Mouse (Mus musculus): ENCODE measurements around the gene Vmn2r74.

Vmn2r74 gene

DNA sequence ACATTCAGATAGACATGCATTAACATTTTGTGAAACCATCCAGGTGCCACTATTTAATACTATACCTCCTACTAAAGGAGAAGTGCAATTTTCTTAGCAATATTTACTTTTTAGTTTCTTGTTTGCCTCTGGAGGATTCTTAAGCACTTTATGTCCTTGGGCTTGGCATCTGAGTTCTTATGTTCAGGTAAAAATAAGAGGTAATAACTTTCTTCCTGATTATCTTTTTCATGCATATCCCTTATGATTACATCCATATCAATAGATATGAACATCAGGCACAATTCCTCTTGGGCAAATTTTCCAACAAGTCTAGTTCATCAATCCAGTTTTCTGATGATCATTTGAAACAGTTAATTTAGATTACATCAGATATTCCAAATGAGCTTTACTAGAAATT is at the start of gene Vmn2r74:
Gene Vmn2r74 (minus strand): TSS at position 101 of the 400 bp plus-strand sequence.
- ChIA-PET CTCF (no interaction called here), POLR2A (no interaction called here)

DNA sequence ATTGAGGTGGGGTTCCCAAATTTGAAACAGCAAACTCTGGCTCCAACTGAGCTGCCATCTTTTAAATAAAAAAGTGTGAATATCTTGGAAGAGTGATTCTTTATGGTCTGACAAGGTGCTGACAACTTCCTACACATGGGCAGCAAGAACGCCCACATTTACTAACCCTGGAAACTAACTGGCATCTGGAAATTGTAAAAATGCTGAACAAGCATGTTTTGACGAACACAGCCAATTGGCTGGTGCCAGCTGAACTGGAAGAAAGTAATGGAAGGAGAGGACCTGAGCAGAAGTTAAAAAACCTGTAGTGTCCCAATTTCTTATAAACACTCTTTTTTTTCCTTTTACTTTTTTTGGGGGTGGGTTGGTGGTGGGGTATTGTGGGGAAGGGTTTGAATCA is 46.1 kb upstream of the Vmn2r74 start:
- CTCF ChIA-PET: no interaction called here
- POLR2A ChIA-PET: no interaction called here
